Mouse (Mus musculus) heart, postnatal 0 days (tissue): ENCODE results near the gene Mrpl24.

Experiments used
- CTCF ChIP-seq: IDR thresholded peaks from 2 replicates; pipeline ENCODE4 v1.5.1; 2016; ENCODE audit warnings: antibody characterized with exemption, control low read depth, low read depth
- EP300 ChIP-seq: IDR thresholded peaks from 2 replicates; pipeline ENCODE4 v1.6.1; 2016; ENCODE audit warnings: antibody characterized with exemption, low read depth

DNA sequence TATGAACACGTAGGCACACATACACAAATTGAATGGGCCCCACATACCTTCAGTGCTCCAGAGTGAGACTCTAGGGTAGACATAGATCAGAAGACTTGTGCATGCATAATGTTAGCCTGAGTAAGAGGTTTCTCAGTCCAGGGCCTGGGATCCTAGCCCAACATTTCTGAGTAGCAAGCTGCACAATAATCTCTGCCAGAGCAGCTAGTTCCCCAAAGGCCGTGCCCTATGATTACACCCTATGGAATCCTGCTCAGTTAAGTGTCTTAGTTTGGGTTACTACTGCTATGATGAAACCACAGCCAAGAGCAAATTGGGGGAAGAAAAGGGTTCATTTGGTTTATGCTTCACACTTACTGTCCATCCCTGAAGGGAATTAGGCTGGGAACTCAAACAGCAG lies 23.2 kb downstream of the Mrpl24 start:
- TF ChIP-seq CTCF (no peak), EP300 (no peak)
